Mouse (Mus musculus) cerebellum, adult 2 months (tissue): ENCODE measurements around the gene Rdh9. TPM values are rescaled to one million over a fixed set of nuclear protein-coding genes. Genes with fewer than 3 reads are reported as not detected.
"Not testable (repeated sequence)": the region's sequence is repeated elsewhere in the genome, so short reads cannot be mapped to it uniquely, and the experiment has no call there.

Experiments
- DNase-seq, 2 experiments: peaks; one replicate each; pipeline ENCODE4 v3.0.0; 2021
- H3K27ac ChIP-seq: fragments of 200-500 bp; 2 replicates; pipeline ENCODE4 v1.5.1; 2012; ENCODE audit warnings: low read length, control low read depth, inconsistent platforms; ENCODE audit not compliant: insufficient read depth
- H3K27me3 ChIP-seq: fragments of 200-500 bp; 2 replicates; pipeline ENCODE4 v1.6.1; 2012; ENCODE audit warnings: inconsistent platforms, mild to moderate bottlenecking, low read length, moderate library complexity; ENCODE audit not compliant: control insufficient read depth, insufficient read depth
- H3K4me1 ChIP-seq: fragments of 200-500 bp; 2 replicates; pipeline ENCODE4 v1.6.1; 2011; ENCODE audit warnings: low read length; ENCODE audit not compliant: control insufficient read depth, insufficient read depth
- H3K4me3 ChIP-seq: fragments of 200-500 bp; replicated peaks from 2 replicates; pipeline ENCODE3; 2011; ENCODE audit warnings: mild to moderate bottlenecking, low read depth, low read length, control low read depth; ENCODE audit not compliant: insufficient read depth
- CTCF ChIP-seq: fragments of 200-500 bp; IDR thresholded peaks from 2 replicates; pipeline ENCODE4 v1.5.1; 2011; ENCODE audit warnings: low read depth, mild to moderate bottlenecking, control low read depth, low read length, moderate library complexity, borderline replicate concordance; ENCODE audit not compliant: insufficient read depth
- POLR2A ChIP-seq: fragments of 200-500 bp; IDR thresholded peaks from 2 replicates; pipeline ENCODE4 v1.6.1; 2011; ENCODE audit warnings: low read length, control low read depth, borderline replicate concordance; ENCODE audit not compliant: insufficient read depth
- WGBS: fragments of 180-500 bp; shearing (Covaris S2); methylation state at CpG from one replicate; pipeline ENCODE4 v1.1.7; 2018; 5-methylcytosine and 5-hydroxymethylcytosine counted together
- polyA plus RNA-seq: library from polyadenylated mRNA; depleted of rRNA; stranded (reverse); fragments of >200 nt; gene quantifications from 2 replicates; pipeline ENCODE4 v1.2.3, GENCODE M21; 2012

Gene Rdh9
- polyA plus RNA-seq, 1 experiment, result 0.88 TPM

- WGBS, result 54% methylated on average over 24 of the region's 24 CpGs
- peak; percentile 33 to 39 for DNase-seq
- Histone ChIP-seq H3K27me3 (no peaks in the 10 kb centered on the region), H3K4me1 (no peaks in the 10 kb centered on the region), H3K27ac (no peak overlapping the region), H3K4me3 (peak overlapping the region; percentile 37)
- TF ChIP-seq CTCF (no peak), POLR2A (no peak)
Observed at GRCm38 (mm10) chr10:127750136-127750777, 25.9 kb upstream of the Rdh9 start.

GRCm38 (mm10) chr10:127751548-127751947 is 24.6 kb upstream of the Rdh9 start, which contains the start of gene Gpr182:
Gene Gpr182 (minus strand): TSS chr10:127751732.
- Histone ChIP-seq H3K27me3 (no peaks in the 10 kb centered on the region), H3K27ac (no peak within 1 kb of the TSS), H3K4me1 (no peaks in the 10 kb centered on the region), H3K4me3 (peak within 1 kb of the TSS; percentile 23)
- DNase-seq, result no peak
- no peak for TF ChIP-seq POLR2A
- TF ChIP-seq CTCF, result no peak
- 71% methylated on average over 8 of the region's 8 CpGs for WGBS

GRCm38 (mm10) chr10:127754566-127755166 is 21.5 kb upstream of the Rdh9 start:
- 47% methylated on average over 6 of the region's 6 CpGs for WGBS
- TF ChIP-seq POLR2A (no peak), CTCF (no peak)
- no peak for DNase-seq
- Histone ChIP-seq H3K27me3 (no peaks in the 10 kb centered on the region), H3K4me3 (no peak overlapping the region), H3K27ac (no peak overlapping the region), H3K4me1 (no peaks in the 10 kb centered on the region)

DNA sequence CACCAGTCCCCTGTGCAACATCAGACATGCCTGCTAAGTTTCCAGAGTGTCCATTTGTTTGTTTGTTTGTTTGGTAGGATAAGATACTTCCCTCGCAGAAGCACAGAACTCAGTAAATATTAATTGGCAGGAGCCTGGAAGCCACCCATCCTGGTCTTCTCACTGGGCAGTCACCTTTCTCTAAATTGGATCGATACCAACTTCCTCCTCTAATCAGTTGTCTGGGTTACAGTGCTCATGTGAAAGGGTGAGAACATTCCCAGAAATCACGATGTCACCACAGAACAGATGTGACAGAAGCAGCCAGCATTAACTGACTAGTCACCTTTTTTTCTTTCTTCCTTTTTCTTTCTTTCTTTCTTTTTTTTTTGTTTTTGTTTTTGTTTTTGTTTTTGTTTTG is 20.9 kb upstream of the Rdh9 start:
- Histone ChIP-seq H3K4me3 (no peak overlapping the region), H3K4me1 (no peaks in the 10 kb centered on the region), H3K27me3 (no peaks in the 10 kb centered on the region), H3K27ac (no peak overlapping the region)
- 45% methylated on average over 3 of the region's 3 CpGs for WGBS
- TF ChIP-seq CTCF (no peak), POLR2A (no peak)
- no peak for DNase-seq

- Histone ChIP-seq H3K4me1 (no peaks in the 10 kb centered on the region), H3K27ac (no peak overlapping the region), H3K27me3 (no peaks in the 10 kb centered on the region), H3K4me3 (no peak overlapping the region)
- no peak for TF ChIP-seq POLR2A
- no peak for TF ChIP-seq CTCF
- no peak for DNase-seq
- WGBS, result 61% methylated on average over 18 of the region's 18 CpGs
Observed at GRCm38 (mm10) chr10:127755770-127756468, 20.3 kb upstream of the Rdh9 start.

- Histone ChIP-seq H3K27me3 (no peaks in the 10 kb centered on the region), H3K4me1 (peaks cover 5% of the 10 kb centered on the region), H3K4me3 (no peak within 1 kb of the TSS), H3K27ac (no peak within 1 kb of the TSS)
- no peak for DNase-seq
- no peak for TF ChIP-seq POLR2A
- no peak for TF ChIP-seq CTCF
- 76% methylated on average over 9 of the region's 9 CpGs for WGBS
Observed at GRCm38 (mm10) chr10:127759181-127760110, 16.7 kb upstream of the Rdh9 start, which contains the start of the genes Rdh1 and Rdh16f1. Gene Rdh1 (plus strand): TSS chr10:127759721. Gene Rdh16f1 (plus strand): TSS chr10:127759787.

DNA sequence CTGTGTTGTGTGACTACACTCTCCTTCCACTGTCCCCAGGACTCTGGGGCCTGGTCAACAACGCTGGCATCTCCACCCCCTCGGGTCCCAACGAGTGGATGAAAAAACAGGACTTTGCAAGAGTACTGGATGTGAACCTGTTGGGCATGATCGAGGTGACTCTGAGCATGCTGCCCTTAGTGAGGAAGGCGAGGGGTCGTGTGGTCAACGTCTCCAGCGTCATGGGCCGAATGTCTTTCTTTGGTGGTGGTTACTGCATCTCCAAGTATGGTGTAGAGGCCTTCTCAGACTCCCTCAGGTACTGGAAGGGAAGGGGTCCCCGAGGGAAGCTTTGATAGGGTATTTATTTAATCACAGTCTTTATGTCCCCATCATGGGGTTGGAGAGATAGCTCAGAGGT is 13.3 kb upstream of the Rdh9 start:
- DNase-seq, H3K27me3 ChIP-seq, H3K27ac ChIP-seq, H3K4me3 ChIP-seq, H3K4me1 ChIP-seq: not testable (repeated sequence)
- 94% methylated on average over 10 of the region's 10 CpGs for WGBS
